Mouse (Mus musculus) ES-E14 (cell line): ENCODE measurements around the gene Dhrs1. TPM values are rescaled to one million over a fixed set of nuclear protein-coding genes. Genes with fewer than 3 reads are reported as not detected.
"Not testable (repeated sequence)": the region's sequence is repeated elsewhere in the genome, so short reads cannot be mapped to it uniquely, and the experiment has no call there.

Experiments
- DNase-seq: peaks from one replicate; pipeline ENCODE4 v3.0.0-alpha.2; 2013; ENCODE audit warnings: low read depth, low spot score
- H3K27ac ChIP-seq: 2 replicates; pipeline ENCODE4 v1.5.1; 2012; ENCODE audit warnings: low read depth, mild to moderate bottlenecking, low read length, moderate library complexity, mixed read lengths; ENCODE audit not compliant: poor library complexity, insufficient read depth, severe bottlenecking
- H3K36me3 ChIP-seq: 2 replicates; pipeline ENCODE4 v1.6.1; 2012; ENCODE audit warnings: mild to moderate bottlenecking, low read length, moderate library complexity, mixed read lengths; ENCODE audit not compliant: control insufficient read depth, poor library complexity, insufficient read depth, severe bottlenecking
- H3K4me1 ChIP-seq, 2 experiments: fragments of 150-350 bp in 1 of 2; sonication (generic) in 1 of 2; 2 replicates each; pipeline ENCODE4 v1.6.1; 2012; ENCODE audit warnings: low read length in 2 of 2, mild to moderate bottlenecking in 1 of 2, mixed read lengths in 1 of 2; ENCODE audit not compliant: control insufficient read depth in 2 of 2, insufficient read depth in 2 of 2, poor library complexity in 1 of 2
- H3K4me3 ChIP-seq, 2 experiments: fragments of 150-350 bp in 1 of 2; sonication (generic) in 1 of 2; 2 replicates each; pipeline ENCODE4 v1.5.1; 2012; ENCODE audit warnings: low read length in 2 of 2, low read depth in 1 of 2, mild to moderate bottlenecking in 1 of 2, mixed read lengths in 1 of 2; ENCODE audit not compliant: insufficient read depth in 1 of 2, poor library complexity in 1 of 2, severe bottlenecking in 1 of 2
- H3K9ac ChIP-seq: 2 replicates; pipeline ENCODE4 v1.6.1; 2012; ENCODE audit warnings: low read depth, mild to moderate bottlenecking, low read length, mixed read lengths; ENCODE audit not compliant: poor library complexity, insufficient read depth, severe bottlenecking
- H3K9me3 ChIP-seq: fragments of 150-350 bp; sonication (generic); 2 replicates; pipeline ENCODE4 v1.6.1; 2012; ENCODE audit warnings: low read depth, mild to moderate bottlenecking, low read length; ENCODE audit not compliant: control insufficient read depth, insufficient read depth
- CHD2 ChIP-seq: IDR thresholded peaks from 2 replicates; pipeline ENCODE4 v1.6.1; 2014; ENCODE audit warnings: mild to moderate bottlenecking, low read depth, low read length, inconsistent platforms
- HCFC1 ChIP-seq: IDR thresholded peaks from 2 replicates; pipeline ENCODE4 v1.6.1; 2012; ENCODE audit warnings: low read length, inconsistent platforms, borderline replicate concordance; ENCODE audit not compliant: insufficient read depth
- MAFK ChIP-seq: IDR thresholded peaks from 2 replicates; pipeline ENCODE4 v1.6.1; 2014; ENCODE audit warnings: mild to moderate bottlenecking, low read depth, low read length, inconsistent platforms; ENCODE audit not compliant: insufficient read depth
- ZC3H11A ChIP-seq: IDR thresholded peaks from 2 replicates; pipeline ENCODE4 v1.6.1; 2012; ENCODE audit warnings: low read depth, mild to moderate bottlenecking, inconsistent platforms, low read length, borderline replicate concordance
- ZNF384 ChIP-seq: IDR thresholded peaks from 2 replicates; pipeline ENCODE4 v1.6.1; 2012; ENCODE audit warnings: low read depth, low read length, inconsistent platforms
- in situ Hi-C, 2 experiments: fragments of 600-800 bp; cut with MboI; formaldehyde crosslinking; loops; one replicate each; pipeline ENCODE4 v1.15.1; 2025; ENCODE audit warnings: low sequenced_read_pairs in 2 of 2, inconsistent platforms in 1 of 2; ENCODE audit not compliant: unreplicated experiment in 2 of 2
- total RNA-seq: library from RNA; depleted of rRNA; stranded (reverse); fragments of 300-350 nt; gene quantifications from 2 replicates; pipeline ENCODE4 v1.2.3, GENCODE M21; 2012

The Dhrs1 gene
- total RNA-seq, 1 experiment: 9.6 TPM

DNA sequence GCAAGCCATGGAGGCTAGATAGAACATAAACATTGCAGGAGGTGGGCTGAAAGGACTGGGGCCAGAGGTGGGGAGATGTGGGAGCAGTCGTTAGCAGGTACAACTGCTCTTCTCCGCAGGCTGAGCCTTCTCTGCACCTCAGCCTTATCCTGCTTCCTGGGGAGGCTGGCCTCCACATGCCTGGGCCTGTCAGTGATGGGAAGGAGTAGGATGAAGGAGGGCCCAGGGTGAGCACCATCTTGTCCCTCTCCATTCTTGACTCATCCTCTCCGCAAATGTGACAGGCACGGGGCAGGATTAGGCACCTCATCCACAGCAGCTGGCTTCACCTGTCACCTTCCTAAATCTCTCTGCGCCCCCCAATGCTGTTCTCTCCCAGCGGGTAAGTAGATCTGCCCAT lies 15.7 kb upstream of the Dhrs1 start, which contains the start of gene Ltb4r2:
TSS of gene Ltb4r2 (plus strand) at position 266 of the 400 bp plus-strand sequence.
- Histone ChIP-seq H3K4me1 (peaks cover 0 to 4% of the 10 kb centered on the region in 2 experiments; a peak in 1 of 4 replicates), H3K4me3 (peak within 1 kb of the TSS; percentile 60 to 65), H3K36me3 (peaks cover 2% of the 10 kb centered on the region; the same call in 1 of the 2 replicates), H3K27ac (no peak within 1 kb of the TSS), H3K9me3 (no peaks in the 10 kb centered on the region), H3K9ac (peak within 1 kb of the TSS; percentile 43)
- TF ChIP-seq HCFC1 (no peak), CHD2 (no peak), MAFK (no peak), ZC3H11A (no peak), ZNF384 (no peak)
- DNase-seq: no peak
- in situ Hi-C loops: no loop called here

DNA sequence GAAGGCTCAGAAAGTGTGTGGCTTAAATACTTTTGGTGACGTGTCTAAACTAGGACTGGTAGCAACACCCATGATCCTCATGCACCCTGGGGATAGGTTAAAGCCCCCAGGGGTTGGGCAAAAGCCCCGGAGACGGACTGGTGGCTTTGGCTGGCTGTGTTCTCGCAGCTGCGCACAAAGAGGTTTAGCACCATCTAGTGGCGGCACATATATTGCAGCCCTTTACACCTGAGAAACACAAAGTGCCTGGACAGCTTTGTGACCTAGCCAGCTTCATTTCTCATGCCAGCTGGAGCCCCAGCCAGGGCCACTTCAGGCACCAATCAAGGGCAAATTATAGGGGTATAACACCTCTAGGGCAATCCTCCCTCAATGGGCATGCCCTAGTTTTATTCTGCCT lies 14.7 kb upstream of the Dhrs1 start:
- in situ Hi-C loops, H3K4me3 ChIP-seq, H3K9ac ChIP-seq, H3K27ac ChIP-seq, H3K36me3 ChIP-seq, H3K4me1 ChIP-seq, H3K9me3 ChIP-seq: not testable (repeated sequence)
- DNase-seq: peak; percentile 66

DNA sequence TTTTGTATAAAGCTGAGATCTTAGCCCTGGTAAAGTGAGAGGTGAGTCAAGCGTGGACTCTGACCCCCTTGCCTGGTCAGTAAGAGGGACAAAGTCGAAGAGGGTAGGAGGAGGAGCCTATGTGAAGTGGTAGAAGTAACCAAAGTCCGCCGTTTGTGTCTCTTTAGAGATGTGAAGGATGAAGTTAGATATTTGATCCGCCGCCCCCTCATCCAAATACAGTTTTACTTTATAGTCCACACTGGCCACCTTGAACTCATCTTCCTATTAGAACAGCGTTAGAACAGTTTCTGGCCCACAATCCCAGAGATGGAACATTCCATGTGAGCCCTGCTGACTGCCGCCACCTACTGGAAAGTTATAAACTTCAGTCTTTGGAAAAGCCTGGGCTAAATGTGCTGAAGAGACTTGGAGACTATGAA lies 12.9 kb upstream of the Dhrs1 start, which contains the start of gene Cideb:
TSS of gene Cideb (minus strand) at position 96 of the 422 bp plus-strand sequence.
- Histone ChIP-seq H3K36me3 (peaks cover 25% of the 10 kb centered on the region), H3K9me3 (no peaks in the 10 kb centered on the region), H3K4me1 (peaks cover 0 to 4% of the 10 kb centered on the region in 2 experiments; a peak in 1 of 4 replicates), H3K9ac (no peak within 1 kb of the TSS), H3K4me3 (no peak within 1 kb of the TSS), H3K27ac (no peak within 1 kb of the TSS)
- no peak for TF ChIP-seq HCFC1
- TF ChIP-seq ZNF384: no peak
- no peak for TF ChIP-seq CHD2
- no peak for TF ChIP-seq ZC3H11A
- no peak for TF ChIP-seq MAFK
- peak; percentile 53 for DNase-seq
- in situ Hi-C loops: no loop called here

DNA sequence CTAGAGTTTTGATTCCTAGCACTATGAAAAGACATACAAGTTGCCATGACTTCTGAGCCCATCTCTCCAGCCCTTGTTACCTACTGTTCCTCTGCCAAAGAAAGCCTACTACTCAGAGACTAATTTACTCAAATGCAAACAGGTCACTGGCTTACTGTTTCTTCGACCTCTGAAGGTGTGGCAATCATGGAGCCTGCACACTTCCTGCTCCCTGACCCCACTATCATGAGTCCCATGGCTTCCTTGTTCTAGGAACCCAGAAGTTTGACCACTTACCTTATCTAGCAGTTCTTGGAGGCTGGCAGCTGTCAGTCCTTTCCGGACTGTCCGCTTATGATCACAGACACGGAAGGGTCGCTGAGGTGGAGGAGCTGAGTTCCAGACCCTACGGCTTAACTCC lies 12.1 kb upstream of the Dhrs1 start:
- Histone ChIP-seq H3K9ac (no peak overlapping the region), H3K36me3 (peaks cover 33% of the 10 kb centered on the region), H3K27ac (no peak overlapping the region), H3K9me3 (no peaks in the 10 kb centered on the region), H3K4me1 (peaks cover 0 to 4% of the 10 kb centered on the region in 2 experiments; a peak in 1 of 4 replicates), H3K4me3 (no peak overlapping the region)
- in situ Hi-C loops: no loop called here
- TF ChIP-seq ZNF384 (no peak), MAFK (no peak), CHD2 (no peak), HCFC1 (no peak), ZC3H11A (no peak)
- no peak for DNase-seq
